Mouse (Mus musculus): ENCODE measurements around the gene Pou5f1.

The Pou5f1 gene

GRCm38 (mm10) chr17:35550871-35551270 is 45.1 kb downstream of the Pou5f1 start:
- no peak for DNase-seq (ENCODE audit: low spot score)

GRCm38 (mm10) chr17:35551881-35552414 is 46.1 kb downstream of the Pou5f1 start, which contains the start of gene Cdsn:
Gene Cdsn (plus strand): TSS chr17:35552128.
- no peak for DNase-seq (ENCODE audit: low spot score)

GRCm38 (mm10) chr17:35554321-35554720 is 48.5 kb downstream of the Pou5f1 start:
- DNase-seq (ENCODE audit: low spot score): no peak

- no peak for DNase-seq (ENCODE audit: low spot score)
These were observed 49.1 kb downstream of the Pou5f1 start for GRCm38 (mm10) chr17:35554761-35555397.

GRCm38 (mm10) chr17:35556186-35556765 is 50.5 kb downstream of the Pou5f1 start:
- no peak for DNase-seq (ENCODE audit: low spot score)

- DNase-seq (ENCODE audit: low spot score): peak; percentile 50
These were observed 51.0 kb downstream of the Pou5f1 start for GRCm38 (mm10) chr17:35556812-35557211.

GRCm38 (mm10) chr17:35557351-35557750 is 51.5 kb downstream of the Pou5f1 start:
- no peak for DNase-seq (ENCODE audit: low spot score)

- no peak for DNase-seq (ENCODE audit: low spot score)
These were observed 52.4 kb downstream of the Pou5f1 start for GRCm38 (mm10) chr17:35558216-35558615.

All from ovary, postnatal 14 days (tissue).